Mouse (Mus musculus) embryonic facial prominence, embryonic 11.5 days (tissue): ENCODE data around the gene Cnpy3. TPM values are rescaled to one million over a fixed set of nuclear protein-coding genes. Genes with fewer than 3 reads are reported as not detected.

Source experiments
- ATAC-seq: fragments of 200-750 bp; cut with Nextera tagmentation; replicated peaks from 2 replicates; pipeline ENCODE4 v1.8.0; 2017; ENCODE audit warnings: low read depth; ENCODE audit not compliant: insufficient number of reproducible peaks, low FRiP score, low TSS enrichment
- DNase-seq: peaks from one replicate; pipeline ENCODE4 v3.0.0-alpha.2; 2015; ENCODE audit warnings: low spot score
- H3K27ac ChIP-seq: fragments of 300-500 bp; sonication (generic); replicated peaks from 2 replicates; pipeline ENCODE4 v1.5.1; 2014; ENCODE audit warnings: mild to moderate bottlenecking, low read depth, low read length, control low read depth
- H3K27me3 ChIP-seq: fragments of 300-500 bp; sonication (generic); 2 replicates; pipeline ENCODE4 v1.6.1; 2014; ENCODE audit warnings: mild to moderate bottlenecking, low read length, moderate library complexity, mixed read lengths; ENCODE audit not compliant: control insufficient read depth, insufficient read depth
- H3K36me3 ChIP-seq: fragments of 300-500 bp; sonication (generic); replicated peaks from 2 replicates; pipeline ENCODE4 v1.6.1; 2014; ENCODE audit warnings: low read depth, mild to moderate bottlenecking, low read length, moderate library complexity, mixed read lengths; ENCODE audit not compliant: control insufficient read depth, insufficient read depth
- H3K4me1 ChIP-seq: fragments of 300-500 bp; sonication (generic); 2 replicates; pipeline ENCODE4 v1.6.1; 2014; ENCODE audit warnings: low read length, mixed read lengths; ENCODE audit not compliant: control insufficient read depth, insufficient read depth
- H3K4me2 ChIP-seq: fragments of 300-500 bp; sonication (generic); 2 replicates; pipeline ENCODE4 v1.6.1; 2014; ENCODE audit warnings: low read depth, mild to moderate bottlenecking, control low read depth, low read length, moderate library complexity
- H3K4me3 ChIP-seq: fragments of 300-500 bp; sonication (generic); 2 replicates; pipeline ENCODE4 v1.5.1; 2014; ENCODE audit warnings: low read depth, low read length, control low read depth
- H3K9ac ChIP-seq: fragments of 300-500 bp; sonication (generic); replicated peaks from 2 replicates; pipeline ENCODE4 v1.6.1; 2014; ENCODE audit warnings: mild to moderate bottlenecking, control low read depth, low read length
- H3K9me3 ChIP-seq: fragments of 300-500 bp; sonication (generic); replicated peaks from 2 replicates; pipeline ENCODE4 v1.6.1; 2016; ENCODE audit warnings: mild to moderate bottlenecking, low read length, inconsistent platforms, mixed read lengths; ENCODE audit not compliant: control insufficient read depth
- WGBS: fragments of 180-500 bp; shearing (Covaris S2); extraction: QIAGEN DNeasy Blood & Tissue Kit; methylation state at CpG from one replicate; pipeline ENCODE4 v1.1.7; 2014; 5-methylcytosine and 5-hydroxymethylcytosine counted together
- polyA plus RNA-seq: library from polyadenylated mRNA; unstranded; fragments of >200 nt; fragmentation: Nextera tagmentation; extraction: Ambion mirVana; gene quantifications from 2 replicates; pipeline ENCODE4 v1.2.1, GENCODE M21; 2014

Gene Cnpy3
- polyA plus RNA-seq, 1 experiment from 2014 or later = 52.2 TPM

- H3K4me3 ChIP-seq = no peak overlapping the region
- H3K27me3 ChIP-seq = no peaks in the 10 kb centered on the region
- no peak for ATAC-seq
- no peaks in the 10 kb centered on the region for H3K9me3 ChIP-seq
- no peak overlapping the region; the same call in 1 of the 2 replicates for H3K9ac ChIP-seq
- peaks cover 10% of the 10 kb centered on the region for H3K4me1 ChIP-seq
- WGBS = 86% methylated on average over 12 of the region's 12 CpGs
- no peak for DNase-seq
- H3K36me3 ChIP-seq = no peaks in the 10 kb centered on the region; the same call in 1 of the 2 replicates
- no peak overlapping the region for H3K27ac ChIP-seq
- H3K4me2 ChIP-seq = no peak overlapping the region
These were observed 49.9 kb downstream of the Cnpy3 start for GRCm38 (mm10) chr17:46702100-46702499.

GRCm38 (mm10) chr17:46701489-46701888, 50.5 kb downstream of the Cnpy3 start:
- DNase-seq (no peak), ATAC-seq (no peak)
- no peak overlapping the region for H3K27ac ChIP-seq
- no peak overlapping the region for H3K4me3 ChIP-seq
- no peaks in the 10 kb centered on the region for H3K27me3 ChIP-seq
- H3K9me3 ChIP-seq = no peaks in the 10 kb centered on the region
- H3K36me3 ChIP-seq = no peaks in the 10 kb centered on the region; the same call in 1 of the 2 replicates
- no peak overlapping the region for H3K4me2 ChIP-seq
- peaks cover 10% of the 10 kb centered on the region for H3K4me1 ChIP-seq
- no peak overlapping the region; the same call in 1 of the 2 replicates for H3K9ac ChIP-seq
- whole genome bisulfite sequencing = 87% methylated on average over 12 of the region's 12 CpGs

- Histone ChIP-seq H3K36me3 (no peaks in the 10 kb centered on the region; the same call in 1 of the 2 replicates), H3K9ac (no peak overlapping the region), H3K4me1 (peaks cover 10% of the 10 kb centered on the region), H3K4me2 (no peak overlapping the region), H3K9me3 (no peaks in the 10 kb centered on the region), H3K27ac (no peak overlapping the region), H3K4me3 (no peak overlapping the region), H3K27me3 (no peaks in the 10 kb centered on the region)
- 92% methylated on average over 3 of the region's 3 CpGs for WGBS
- no peak for DNase-seq
- no peak for ATAC-seq
These were observed 52.1 kb downstream of the Cnpy3 start for GRCm38 (mm10) chr17:46699912-46700311.

GRCm38 (mm10) chr17:46699245-46699644, 52.8 kb downstream of the Cnpy3 start:
- H3K4me2 ChIP-seq = no peak overlapping the region
- DNase-seq (no peak), ATAC-seq (no peak)
- H3K4me3 ChIP-seq = no peak overlapping the region
- H3K9ac ChIP-seq = no peak overlapping the region
- 87% methylated on average over 5 of the region's 5 CpGs for WGBS
- peaks cover 10% of the 10 kb centered on the region for H3K4me1 ChIP-seq
- H3K9me3 ChIP-seq = no peaks in the 10 kb centered on the region
- no peaks in the 10 kb centered on the region for H3K27me3 ChIP-seq
- H3K27ac ChIP-seq = no peak overlapping the region
- H3K36me3 ChIP-seq = no peaks in the 10 kb centered on the region; the same call in 1 of the 2 replicates

GRCm38 (mm10) chr17:46698515-46698914, 53.5 kb downstream of the Cnpy3 start:
- Histone ChIP-seq H3K4me1 (peaks cover 9% of the 10 kb centered on the region), H3K4me3 (no peak overlapping the region), H3K36me3 (no peaks in the 10 kb centered on the region; the same call in 1 of the 2 replicates), H3K27me3 (no peaks in the 10 kb centered on the region), H3K27ac (no peak overlapping the region), H3K9ac (no peak overlapping the region), H3K9me3 (no peaks in the 10 kb centered on the region), H3K4me2 (no peak overlapping the region)
- DNase-seq = no peak
- ATAC-seq = no peak
- 88% methylated on average over 6 of the region's 6 CpGs for whole genome bisulfite sequencing

- H3K36me3 ChIP-seq = peaks cover 2% of the 10 kb centered on the region; the same call in 1 of the 2 replicates
- no peak overlapping the region for H3K9ac ChIP-seq
- H3K4me1 ChIP-seq = no peaks in the 10 kb centered on the region
- H3K27ac ChIP-seq = no peak overlapping the region
- H3K4me2 ChIP-seq = no peak overlapping the region
- no peak for DNase-seq
- H3K9me3 ChIP-seq = no peaks in the 10 kb centered on the region
- no peak for ATAC-seq
- 90% methylated on average over 1 of the region's 1 CpGs for WGBS
- H3K4me3 ChIP-seq = no peak overlapping the region
- H3K27me3 ChIP-seq = no peaks in the 10 kb centered on the region
These were observed 57.4 kb downstream of the Cnpy3 start for GRCm38 (mm10) chr17:46694517-46695063.

GRCm38 (mm10) chr17:46691390-46691789, 60.6 kb downstream of the Cnpy3 start:
- Histone ChIP-seq H3K9ac (no peak overlapping the region), H3K9me3 (no peaks in the 10 kb centered on the region), H3K4me3 (no peak overlapping the region), H3K4me2 (no peak overlapping the region), H3K27ac (no peak overlapping the region), H3K27me3 (no peaks in the 10 kb centered on the region), H3K4me1 (no peaks in the 10 kb centered on the region), H3K36me3 (0 out of 2 replicates have a peak, but pooled peaks cover 5% of the 10 kb centered on the region)
- WGBS = 90% methylated on average over 2 of the region's 2 CpGs
- DNase-seq (no peak), ATAC-seq (no peak)

- H3K36me3 ChIP-seq = peaks cover 8% of the 10 kb centered on the region; the same call in 1 of the 2 replicates
- no peak overlapping the region for H3K9ac ChIP-seq
- ATAC-seq (no peak), DNase-seq (no peak)
- no peak overlapping the region for H3K4me3 ChIP-seq
- no peaks in the 10 kb centered on the region for H3K9me3 ChIP-seq
- 94% methylated on average over 12 of the region's 12 CpGs for whole genome bisulfite sequencing
- no peaks in the 10 kb centered on the region for H3K27me3 ChIP-seq
- H3K4me1 ChIP-seq = no peaks in the 10 kb centered on the region
- H3K4me2 ChIP-seq = no peak overlapping the region
- H3K27ac ChIP-seq = no peak overlapping the region
These were observed 61.3 kb downstream of the Cnpy3 start for GRCm38 (mm10) chr17:46690665-46691064.
